Mouse (Mus musculus): Measurements from ENCODE around the gene Spin2d. TPM values are rescaled to one million over a fixed set of nuclear protein-coding genes. Genes with fewer than 3 reads are reported as not detected.
"Not testable (repeated sequence)": the region's sequence is repeated elsewhere in the genome, so short reads cannot be mapped to it uniquely, and the experiment has no call there.

Gene Spin2d
- not detected for total RNA-seq (2021)

DNA sequence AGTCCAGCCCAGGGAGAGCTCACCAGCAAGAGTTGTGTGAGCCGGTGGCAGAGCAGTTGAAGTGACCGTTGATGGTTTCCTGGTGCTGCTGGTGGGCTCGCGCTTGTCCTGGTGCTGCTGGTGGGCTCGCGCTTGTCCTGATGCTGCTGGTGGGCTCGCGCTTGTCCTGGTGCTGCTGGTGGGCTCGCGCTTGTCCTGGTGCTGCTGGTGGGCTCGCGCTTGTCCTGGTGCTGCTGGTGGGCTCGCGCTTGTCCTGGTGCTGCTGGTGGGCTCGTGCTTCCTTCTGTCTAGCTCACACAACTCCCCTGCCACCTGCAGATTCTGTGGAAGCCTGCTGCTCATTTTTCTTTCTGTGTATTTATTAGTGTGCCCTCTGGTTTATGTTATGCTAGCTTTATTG, at the start of gene Spin2d:
TSS of gene Spin2d (minus strand) at position 101 of the 400 bp plus-strand sequence.
- not testable (repeated sequence) for DNase-seq

DNA sequence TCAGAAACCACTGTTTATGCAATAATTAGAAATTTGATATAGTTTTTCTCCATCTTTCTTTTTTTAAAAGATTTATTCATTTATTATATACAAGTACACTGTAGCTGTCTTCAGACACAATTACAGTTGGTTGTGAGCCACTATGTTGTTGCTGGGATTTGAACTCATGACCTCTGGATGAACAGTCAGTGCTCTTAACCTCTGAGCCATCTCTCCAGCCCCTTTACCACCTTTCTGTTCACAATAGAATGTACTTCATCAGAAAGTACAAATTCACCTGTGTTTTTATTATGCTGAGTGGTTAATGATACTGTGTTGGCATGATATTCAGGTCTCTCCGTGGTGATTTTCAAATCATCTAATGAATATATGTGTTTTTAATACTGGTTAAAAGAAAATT, 48.6 kb upstream of the Spin2d start:
- DNase-seq: no peak

DNA sequence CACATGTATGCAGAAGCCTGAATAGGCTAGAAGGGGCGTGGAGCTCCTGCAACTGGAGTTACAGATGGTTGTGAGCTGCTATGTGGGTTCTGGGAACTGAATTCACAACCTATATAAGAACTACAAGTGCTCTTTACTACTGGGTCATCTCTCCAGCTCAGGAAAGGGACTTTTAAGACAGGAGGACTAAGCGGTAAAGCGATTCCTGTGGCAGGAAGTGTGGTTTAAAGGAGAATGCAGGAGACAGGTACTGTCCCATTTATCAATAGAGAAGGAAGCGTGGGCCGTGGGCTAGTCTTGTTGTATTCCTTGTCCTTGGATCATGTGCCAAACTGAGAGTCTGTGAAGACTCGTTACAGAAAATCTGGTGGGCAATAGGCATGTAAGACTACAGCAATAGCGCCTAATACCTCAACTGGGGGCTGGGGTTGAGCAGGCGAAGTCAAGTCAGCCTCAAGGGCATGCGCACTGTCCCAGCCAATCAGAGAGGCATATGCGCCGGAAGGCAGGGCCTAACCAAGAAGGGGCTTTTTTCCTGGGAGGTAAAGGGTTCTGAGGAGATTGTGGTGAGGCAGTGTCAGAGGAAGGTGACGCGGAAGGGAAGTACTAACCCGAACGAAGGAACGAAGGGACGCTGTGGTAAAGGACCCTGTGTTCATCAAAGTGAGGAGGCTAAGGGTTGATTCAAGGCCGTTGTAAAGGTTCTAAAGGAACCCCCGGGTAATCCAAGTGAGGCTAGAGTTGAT, 37.2 kb upstream of the Spin2d start, which contains the start of gene Xlr4b:
TSS of gene Xlr4b (plus strand) at position 515 of the 746 bp plus-strand sequence.
- not testable (repeated sequence) for DNase-seq

DNA sequence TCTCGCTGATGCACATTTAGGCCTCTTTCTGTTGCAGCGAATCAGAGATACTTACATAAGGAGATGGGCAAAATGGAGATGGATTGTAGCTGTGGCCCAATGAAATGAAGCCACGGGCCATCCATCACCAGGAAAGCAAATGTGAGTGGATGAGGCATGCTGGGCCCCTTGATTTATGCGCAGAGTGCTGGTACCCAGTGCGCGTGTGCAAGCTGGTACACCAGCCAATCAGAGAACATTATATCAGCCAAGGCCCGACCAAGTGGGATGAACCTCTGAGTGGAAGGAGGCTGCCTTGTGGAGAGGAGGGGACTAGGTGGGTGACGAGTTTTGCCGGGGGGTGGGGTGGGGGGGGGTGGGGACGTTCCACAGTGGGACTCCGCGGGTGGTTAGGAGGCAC, 15.1 kb upstream of the Spin2d start, which contains the start of gene Xlr3b:
TSS of gene Xlr3b (plus strand) at position 274 of the 400 bp plus-strand sequence.
- DNase-seq: peak in 1 of 2 experiments; percentile 1

DNA sequence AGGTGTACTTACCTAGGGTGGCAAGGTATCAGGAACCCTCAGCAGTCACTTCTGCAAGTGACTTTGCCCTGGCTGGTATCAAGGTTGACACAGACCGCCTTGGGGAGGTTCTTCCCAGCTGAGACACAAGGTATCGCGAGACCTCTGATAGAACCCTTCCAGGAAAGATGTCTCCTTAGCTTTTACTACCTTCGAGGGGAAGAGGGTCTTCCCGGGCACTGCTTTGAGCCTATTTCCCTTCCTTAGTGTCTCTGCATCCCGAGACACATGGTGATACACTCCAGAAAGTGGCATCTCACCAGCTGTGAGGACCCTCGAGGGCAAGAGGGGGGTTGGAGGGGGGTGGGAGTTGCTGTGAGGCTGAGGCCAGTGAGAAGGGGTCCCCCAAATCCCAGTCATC, 27.4 kb downstream of the Spin2d start, which contains the start of gene DXBay18:
TSS of gene DXBay18 (minus strand) at position 101 of the 400 bp plus-strand sequence.
- DNase-seq: not testable (repeated sequence)

DNA sequence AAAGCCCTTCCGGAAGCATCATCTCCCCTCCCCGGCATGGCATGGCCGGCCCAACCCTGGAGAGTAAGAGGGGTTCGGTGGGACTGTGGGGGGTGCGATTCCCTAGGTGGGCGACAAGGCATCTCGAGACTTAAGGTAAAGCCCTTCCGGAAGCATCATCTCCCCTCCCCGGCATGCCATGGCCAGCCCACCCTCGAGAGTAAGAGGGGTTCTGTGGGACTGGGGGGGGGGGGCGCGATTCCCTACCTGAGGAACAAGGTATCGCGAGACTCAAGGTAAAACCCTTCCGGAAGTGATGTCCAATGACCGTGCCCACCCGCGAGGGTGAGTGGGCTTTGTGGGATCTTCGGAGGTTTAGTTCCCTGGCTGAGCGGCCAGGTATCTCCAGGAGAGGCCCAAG, 28.3 kb downstream of the Spin2d start, which contains the start of gene Xlr5b:
TSS of gene Xlr5b (plus strand) at position 301 of the 400 bp plus-strand sequence.
- not testable (repeated sequence) for DNase-seq

DNA sequence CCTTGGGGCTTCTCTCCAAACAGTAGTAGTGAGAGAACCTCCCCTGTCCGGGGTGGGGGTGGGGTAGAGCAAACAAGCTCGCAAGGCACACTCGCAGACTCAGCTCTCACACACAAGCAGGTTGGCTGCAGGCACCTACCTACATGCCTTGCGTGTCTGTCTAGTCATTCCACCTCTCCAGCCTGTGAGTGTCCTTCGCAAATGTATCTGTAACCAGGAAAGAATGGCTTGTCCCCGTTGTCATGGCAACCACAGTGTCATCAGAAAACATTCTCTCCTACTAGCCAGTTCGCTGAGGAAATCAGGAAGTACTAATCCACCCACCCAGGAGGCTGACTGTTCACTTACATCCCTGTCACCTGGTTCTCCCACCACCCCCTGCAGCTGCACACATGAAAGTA, 33.6 kb downstream of the Spin2d start:
- not testable (repeated sequence) for DNase-seq

Other genes with a start within 250 kb of the Spin2d start
- gene Zfp185, start 189.7 kb downstream of the Spin2d start, total RNA-seq (2021): 1 to 10 TPM in 1 of 2 experiments, under 1 TPM in 1; 0.91 to 1.0 TPM
- under 1 TPM; 0.25 to 0.38 TPM for gene Pnma5, start 139.9 kb downstream of the Spin2d start, total RNA-seq (2021)
- 10 to 100 TPM; 19.4 to 20.1 TPM for gene Pnma3, start 112.2 kb downstream of the Spin2d start, total RNA-seq (2021)
- gene Xlr4a, start 94.5 kb downstream of the Spin2d start, total RNA-seq (2021): 1 to 10 TPM in 1 of 2 experiments, not detected in 1; 1.6 TPM
- gene Xlr3a, start 79.9 kb downstream of the Spin2d start, total RNA-seq (2021): 1 to 10 TPM; 2.2 to 2.7 TPM
- 1 to 10 TPM; 2.4 to 2.7 TPM for gene Gm14685, start 59.9 kb downstream of the Spin2d start, total RNA-seq (2021)
- not detected for gene Xlr5b, start 28.2 kb downstream of the Spin2d start, total RNA-seq (2021)
- 1 to 10 TPM; 1.6 to 2.7 TPM for gene DXBay18, start 27.5 kb downstream of the Spin2d start, total RNA-seq (2021)
- gene Xlr3b, start 15.2 kb upstream of the Spin2d start, total RNA-seq (2021): 10 to 100 TPM in 1 of 2 experiments, 1 to 10 TPM in 1; 4.1 to 14.2 TPM
- gene Xlr4b, start 37.3 kb upstream of the Spin2d start, total RNA-seq (2021): 1 to 10 TPM in 1 of 2 experiments, under 1 TPM in 1; 0.37 to 4.8 TPM
- gene F8a, start 51.3 kb upstream of the Spin2d start, total RNA-seq (2021): 10 to 100 TPM; 15.2 to 15.6 TPM
- gene Xlr4c, start 66.1 kb upstream of the Spin2d start, total RNA-seq (2021): under 1 TPM in 1 of 2 experiments, not detected in 1; 0.73 TPM
- not detected for gene Xlr3c, start 88.4 kb upstream of the Spin2d start, total RNA-seq (2021)
- gene Xlr5a, start 116.0 kb upstream of the Spin2d start, total RNA-seq (2021): under 1 TPM in 1 of 2 experiments, not detected in 1; 0.33 TPM
- gene Xlr5c, start 116.0 kb upstream of the Spin2d start, total RNA-seq (2021): not detected
- not detected for gene Gm45015, start 159.9 kb upstream of the Spin2d start, total RNA-seq (2021)
- 10 to 100 TPM; 11.4 to 11.5 TPM for gene Zfp275, start 165.6 kb upstream of the Spin2d start, total RNA-seq (2021)
- under 1 TPM in 1 of 2 experiments, not detected in 1; 0.15 TPM for gene Gm18336, start 221.7 kb upstream of the Spin2d start, total RNA-seq (2021)
- gene Zfp92, start 234.1 kb upstream of the Spin2d start, total RNA-seq (2021): 1 to 10 TPM; 2.1 to 2.9 TPM

Data from layer of hippocampus, postnatal 36 days (tissue).